Mouse (Mus musculus) cerebral cortex, adult 2 months (tissue): ENCODE data around the gene Tmie.

ENCODE experiments used
- WGBS: fragments of 180-500 bp; shearing (Covaris S2); methylation state at CpG from one replicate; pipeline ENCODE4 v1.1.7; 2018; 5-methylcytosine and 5-hydroxymethylcytosine counted together

Tmie gene

GRCm38 (mm10) chr9:110841438-110841837, 38.5 kb downstream of the Tmie start:
- WGBS: 53% methylated on average over 2 of the region's 2 CpGs

DNA sequence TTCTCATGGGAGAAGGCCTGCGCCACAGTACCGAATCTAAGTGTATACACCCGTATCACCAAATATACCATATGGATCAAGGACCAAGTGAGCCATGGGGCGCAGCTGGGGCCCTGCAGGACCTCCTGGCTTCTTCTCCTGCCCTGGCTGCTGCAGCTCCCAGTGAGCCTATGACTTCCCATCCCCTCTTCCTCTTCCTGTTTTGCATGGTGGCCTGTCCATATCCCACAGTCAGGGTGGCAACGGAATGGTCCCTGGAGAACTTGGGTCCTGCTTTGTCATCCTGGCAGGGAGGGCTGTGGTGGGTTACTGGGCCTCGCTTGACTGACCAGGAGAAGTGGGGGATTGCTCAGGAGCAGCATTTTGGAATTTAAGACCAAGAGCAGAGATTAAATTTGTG, 39.0 kb downstream of the Tmie start:
- 94% methylated on average over 6 of the region's 6 CpGs for WGBS

GRCm38 (mm10) chr9:110836112-110836511, 43.8 kb downstream of the Tmie start:
- WGBS: 72% methylated on average over 2 of the region's 2 CpGs

- 51% methylated on average over 10 of the region's 10 CpGs for WGBS
Observed at GRCm38 (mm10) chr9:110834961-110835360, 45.0 kb downstream of the Tmie start.

DNA sequence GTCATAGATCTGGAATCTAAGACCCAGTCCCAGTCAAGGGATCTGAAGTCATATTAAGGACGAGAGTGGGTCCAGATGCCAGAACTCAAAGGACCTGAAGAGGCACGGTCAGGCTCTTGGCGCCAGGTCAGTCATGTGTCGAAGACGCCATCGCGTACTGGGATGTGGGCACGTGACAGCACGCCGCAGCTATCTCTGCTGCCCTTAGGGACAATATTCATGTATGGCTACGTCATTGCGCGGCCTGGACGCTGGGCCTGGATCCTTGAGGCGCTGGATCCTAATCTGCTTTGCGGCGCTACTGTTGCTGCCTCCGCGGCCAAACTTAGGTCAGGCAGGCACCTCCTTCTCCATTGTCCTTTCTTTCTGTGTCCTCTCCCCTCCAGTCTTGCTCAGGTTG, 45.5 kb downstream of the Tmie start, which contains the start of gene Prss45:
Gene Prss45, plus strand, starts transcription at position 178 of the 400 bp plus-strand sequence.
- WGBS: 87% methylated on average over 19 of the region's 19 CpGs

GRCm38 (mm10) chr9:110833021-110833420, 46.9 kb downstream of the Tmie start:
- WGBS: 73% methylated on average over 5 of the region's 5 CpGs

DNA sequence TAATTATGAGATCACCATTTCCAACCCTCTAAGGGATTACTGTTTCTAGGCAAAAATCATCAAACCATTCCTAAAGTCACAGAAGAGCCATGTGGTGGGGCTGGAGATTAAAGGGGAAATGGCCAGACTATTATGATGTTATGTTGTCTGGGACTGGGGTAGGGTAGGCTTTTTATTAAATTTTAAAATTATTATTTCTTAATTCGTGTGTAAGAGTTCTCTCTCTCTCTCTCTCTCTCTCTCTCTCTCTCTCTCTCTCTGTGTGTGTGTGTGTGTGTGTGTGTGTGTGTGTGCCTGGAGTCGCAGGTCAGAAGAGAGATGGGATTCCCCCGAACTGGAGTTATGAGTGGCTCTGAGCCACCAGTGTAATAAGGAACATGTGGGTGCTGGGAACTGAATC, 53.5 kb downstream of the Tmie start, which contains the start of gene Prss43:
Gene Prss43, plus strand, starts transcription at position 301 of the 400 bp plus-strand sequence.
- WGBS: 87% methylated on average over 3 of the region's 3 CpGs

- WGBS: 60% methylated on average over 7 of the region's 7 CpGs
Observed at GRCm38 (mm10) chr9:110825832-110826231, 54.1 kb downstream of the Tmie start.

DNA sequence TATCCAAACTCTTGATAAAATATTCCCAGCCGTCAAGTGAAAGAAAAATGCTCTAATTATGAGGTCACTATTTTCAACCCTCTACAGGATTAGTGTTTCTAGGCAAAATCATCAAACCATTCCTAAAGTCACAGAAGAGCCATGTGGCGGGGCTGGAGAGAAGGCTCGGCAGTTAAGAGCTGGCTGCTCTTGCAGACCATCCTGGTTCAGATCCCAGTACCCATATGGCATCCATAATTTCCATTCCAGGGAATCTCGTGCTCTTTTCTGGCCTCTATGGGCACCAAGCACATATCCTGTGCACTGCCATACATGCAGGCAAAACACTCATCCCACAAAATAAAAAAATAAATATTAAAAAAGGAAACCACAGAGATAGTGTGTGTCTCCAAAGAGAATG, 54.5 kb downstream of the Tmie start:
- WGBS: 68% methylated on average over 4 of the region's 4 CpGs

- WGBS: 90% methylated on average over 7 of the region's 7 CpGs
Observed at GRCm38 (mm10) chr9:110821436-110821835, 58.5 kb downstream of the Tmie start.
